Comparison of ENCODE assay signal across 8 mouse cellular contexts in genomic region chr6:121184198-121185140, GRCm38 (mm10). TPM values are rescaled to one million over a fixed set of nuclear protein-coding genes. Genes with fewer than 3 reads are reported as not detected.
DNase-seq lines count a peak whose midpoint lies in the region; ATAC-seq and TF ChIP-seq lines count a peak whose summit lies in the region.

No protein-coding gene starts in this region.

- no peaks in the 10 kb centered on the region for H3K9me3 ChIP-seq in forebrain, postnatal 0 days (ENCODE audit: low read length)
- H3K9me3 ChIP-seq in limb, embryonic 10.5 days (replicated peaks), result no peaks in the 10 kb centered on the region
- no peaks in the 10 kb centered on the region for H3K9me3 ChIP-seq in midbrain, embryonic 10.5 days (replicated peaks)

- TF ChIP-seq CTCF in forebrain, postnatal 0 days (IDR thresholded peaks at IDR 0.05; ENCODE audit: low read depth), result peak; percentile 74
- peak; percentile 61; the same call in 1 of the 2 replicates for TF ChIP-seq CTCF in spleen, adult 2 months (IDR thresholded peaks at IDR 0.05; ENCODE audit: extremely low read depth, insufficient read depth, insufficient read length, insufficient replicate concordance)

- TF ChIP-seq POLR2A in spleen, adult 2 months (IDR thresholded peaks at IDR 0.05; ENCODE audit: low read depth, low read length), result no peak

- peak overlapping the region; percentile 90 for H3K27ac ChIP-seq in forebrain, postnatal 0 days (ENCODE audit: low read depth, low read length)
- H3K27ac ChIP-seq in limb, embryonic 10.5 days, result peak overlapping the region; percentile 85
- H3K27ac ChIP-seq in midbrain, embryonic 10.5 days (replicated peaks), result peak overlapping the region; percentile 78
- H3K27ac ChIP-seq in spleen, adult 2 months (ENCODE audit: insufficient read depth, low read length), result peak overlapping the region; percentile 46; the same call in 1 of the 2 replicates

- no peaks in the 10 kb centered on the region for H3K27me3 ChIP-seq in forebrain, postnatal 0 days (ENCODE audit: insufficient read depth, low read length)
- no peaks in the 10 kb centered on the region for H3K27me3 ChIP-seq in limb, embryonic 10.5 days (ENCODE audit: low read depth, poor library complexity, severe bottlenecking)
- no peaks in the 10 kb centered on the region for H3K27me3 ChIP-seq in midbrain, embryonic 10.5 days (ENCODE audit: low read depth, poor library complexity, severe bottlenecking)
- no peaks in the 10 kb centered on the region for H3K27me3 ChIP-seq in spleen, adult 2 months (ENCODE audit: control insufficient read depth, insufficient read depth, low read length)

- peaks cover 11% of the 10 kb centered on the region for H3K4me1 ChIP-seq in forebrain, postnatal 0 days (ENCODE audit: insufficient read depth)
- peaks cover 20% of the 10 kb centered on the region for H3K4me1 ChIP-seq in limb, embryonic 10.5 days
- H3K4me1 ChIP-seq in midbrain, embryonic 10.5 days, result peaks cover 22% of the 10 kb centered on the region
- H3K4me1 ChIP-seq in spleen, adult 2 months (ENCODE audit: control insufficient read depth, insufficient read depth, insufficient read length), result no peaks in the 10 kb centered on the region

- ATAC-seq in forebrain, postnatal 0 days, result peak; percentile 74

- WGBS in forebrain, postnatal 0 days, result 2% methylated on average over 35 of the region's 35 CpGs
- WGBS in limb, embryonic 10.5 days, result 5% methylated on average over 35 of the region's 35 CpGs
- WGBS in midbrain, embryonic 10.5 days, result 3% methylated on average over 35 of the region's 35 CpGs
- WGBS in spleen, adult 2 months, result 2% methylated on average over 35 of the region's 35 CpGs

- H3K4me2 ChIP-seq in forebrain, postnatal 0 days (ENCODE audit: low read depth), result peak overlapping the region; percentile 88

- DNase-seq in ovary, postnatal 36 days (ENCODE audit: low spot score), result peak; percentile 40
- DNase-seq in ovary, postnatal 10 days (ENCODE audit: low spot score), result no peak
- peak; percentile 55 for DNase-seq in cerebellum, adult 8-10 months
- DNase-seq in forebrain, postnatal 0 days, result peak; percentile 72
- DNase-seq in induced T-regulatory cell, adult 2 months (ENCODE audit: low read depth), result peak; percentile 85
- peak; percentile 58 for DNase-seq in limb, embryonic 10.5 days (ENCODE audit: low spot score)
- peak; percentile 48 for DNase-seq in midbrain, embryonic 10.5 days (ENCODE audit: low spot score)
- DNase-seq in spleen, adult 2 months (ENCODE audit: low read depth in 1 of 2, low spot score in 2 of 2), result peak; percentile 50 to 60

- H3K4me3 ChIP-seq in forebrain, postnatal 0 days (ENCODE audit: low read depth, low read length), result peak overlapping the region; percentile 73
- H3K4me3 ChIP-seq in limb, embryonic 10.5 days, result peak overlapping the region; percentile 74
- H3K4me3 ChIP-seq in midbrain, embryonic 10.5 days, result peak overlapping the region; percentile 69
- peak overlapping the region; percentile 75 for H3K4me3 ChIP-seq in spleen, adult 2 months (ENCODE audit: extremely low read depth, insufficient read depth, insufficient read length)

- H3K36me3 ChIP-seq in forebrain, postnatal 0 days (ENCODE audit: insufficient read depth), result peaks cover 9% of the 10 kb centered on the region
- peaks cover 22% of the 10 kb centered on the region for H3K36me3 ChIP-seq in limb, embryonic 10.5 days
- peaks cover 20% of the 10 kb centered on the region; the same call in 1 of the 2 replicates for H3K36me3 ChIP-seq in midbrain, embryonic 10.5 days
- H3K36me3 ChIP-seq in spleen, adult 2 months (ENCODE audit: control insufficient read depth, insufficient read depth, low read length), result peaks cover 3% of the 10 kb centered on the region; the same call in 1 of the 2 replicates

- H3K9ac ChIP-seq in forebrain, postnatal 0 days, result peak overlapping the region; percentile 68

RNA-seq across cellular contexts. Expression of gene Pex26, which starts 1.0 kb away (rescaled TPM):
- 25.9 and 31.0 TPM in 2 replicates for total RNA-seq in forebrain, postnatal 0 days (2014; rRNA removed)
- polyA plus RNA-seq in forebrain, postnatal 0 days (2015; fragmentation: Nextera tagmentation; extraction: Ambion mirVana), result 11.1 and 12.3 TPM in 2 replicates
- polyA plus RNA-seq in limb, embryonic 10.5 days (2016; fragmentation: Nextera tagmentation; extraction: Ambion mirVana), result 8.9 and 10.3 TPM in 2 replicates
- polyA plus RNA-seq in midbrain, embryonic 10.5 days (2016; fragmentation: Nextera tagmentation; extraction: Ambion mirVana), result 8.5 and 8.8 TPM in 2 replicates
- 8.3 and 9.9 TPM in 2 replicates for polyA plus RNA-seq in spleen, adult 2 months (2012; rRNA removed)

RNA-seq across cellular contexts. Expression of gene Tuba8, which starts 26.0 kb away (rescaled TPM):
- total RNA-seq in forebrain, postnatal 0 days (2014; rRNA removed), result 0.31 and 0.86 TPM in 2 replicates
- 1.1 and 1.2 TPM in 2 replicates for polyA plus RNA-seq in forebrain, postnatal 0 days (2015; fragmentation: Nextera tagmentation; extraction: Ambion mirVana)
- polyA plus RNA-seq in limb, embryonic 10.5 days (2016; fragmentation: Nextera tagmentation; extraction: Ambion mirVana), result 0.33 and 0.40 TPM in 2 replicates
- 0.22 and 0.36 TPM in 2 replicates for polyA plus RNA-seq in midbrain, embryonic 10.5 days (2016; fragmentation: Nextera tagmentation; extraction: Ambion mirVana)
- polyA plus RNA-seq in spleen, adult 2 months (2012; rRNA removed), result 1.2 TPM in 2 replicates

RNA-seq across cellular contexts. Expression of gene Mical3, which starts 53.7 kb away (rescaled TPM):
- total RNA-seq in forebrain, postnatal 0 days (2014; rRNA removed), result 59.3 and 78.7 TPM in 2 replicates
- 9.3 and 17.5 TPM in 2 replicates for polyA plus RNA-seq in forebrain, postnatal 0 days (2015; fragmentation: Nextera tagmentation; extraction: Ambion mirVana)
- polyA plus RNA-seq in limb, embryonic 10.5 days (2016; fragmentation: Nextera tagmentation; extraction: Ambion mirVana), result 8.2 and 9.8 TPM in 2 replicates
- polyA plus RNA-seq in midbrain, embryonic 10.5 days (2016; fragmentation: Nextera tagmentation; extraction: Ambion mirVana), result 9.0 and 10.2 TPM in 2 replicates
- 11.2 and 11.4 TPM in 2 replicates for polyA plus RNA-seq in spleen, adult 2 months (2012; rRNA removed)
